Mouse (Mus musculus) lung, embryonic 16.5 days (tissue): Measurements from ENCODE around the gene Rpl24. TPM values are rescaled to one million over a fixed set of nuclear protein-coding genes. Genes with fewer than 3 reads are reported as not detected.
A peak's percentile ranks its signal among the peaks of the same experiment; 100 is the strongest.
"Not testable (repeated sequence)": the region's sequence is repeated elsewhere in the genome, so short reads cannot be mapped to it uniquely, and the experiment has no call there.

Experiments used
- ATAC-seq: fragments of 200-750 bp; cut with Nextera tagmentation; 2 replicates; pipeline ENCODE4 v1.8.0; 2017; ENCODE audit warnings: low read depth, mild to moderate bottlenecking, moderate library complexity
- H3K27ac ChIP-seq: fragments of 300-500 bp; sonication (generic); 2 replicates; pipeline ENCODE4 v1.5.1; 2014; ENCODE audit warnings: mild to moderate bottlenecking, control low read depth, low read length
- H3K27me3 ChIP-seq: fragments of 300-500 bp; sonication (generic); 2 replicates; pipeline ENCODE4 v1.6.1; 2014; ENCODE audit warnings: low read depth, low read length, mixed read lengths; ENCODE audit not compliant: control insufficient read depth, insufficient read depth
- H3K36me3 ChIP-seq: fragments of 300-500 bp; sonication (generic); 2 replicates; pipeline ENCODE4 v1.6.1; 2014; ENCODE audit warnings: low read length; ENCODE audit not compliant: control insufficient read depth, insufficient read depth
- H3K4me1 ChIP-seq: fragments of 300-500 bp; sonication (generic); replicated peaks from 2 replicates; pipeline ENCODE4 v1.6.1; 2014; ENCODE audit warnings: low read length, mixed read lengths; ENCODE audit not compliant: control insufficient read depth, insufficient read depth
- H3K4me2 ChIP-seq: fragments of 300-500 bp; sonication (generic); 2 replicates; pipeline ENCODE4 v1.6.1; 2014; ENCODE audit warnings: low read depth, low read length, control low read depth
- H3K4me3 ChIP-seq: fragments of 300-500 bp; sonication (generic); 2 replicates; pipeline ENCODE4 v1.5.1; 2014; ENCODE audit warnings: mild to moderate bottlenecking, low read length, control low read depth
- H3K9ac ChIP-seq: fragments of 300-500 bp; sonication (generic); 2 replicates; pipeline ENCODE4 v1.6.1; 2014; ENCODE audit warnings: low read length, control low read depth
- H3K9me3 ChIP-seq: fragments of 300-500 bp; sonication (generic); 2 replicates; pipeline ENCODE4 v1.6.1; 2016; ENCODE audit warnings: low read length; ENCODE audit not compliant: control insufficient read depth
- WGBS: fragments of 180-500 bp; shearing (Covaris S2); extraction: QIAGEN DNeasy Blood & Tissue Kit; methylation state at CpG from one replicate; pipeline ENCODE4 v1.1.7; 2014; 5-methylcytosine and 5-hydroxymethylcytosine counted together
- polyA plus RNA-seq: library from polyadenylated mRNA; unstranded; fragments of >200 nt; fragmentation: Nextera tagmentation; extraction: Ambion mirVana; gene quantifications from 2 replicates; pipeline ENCODE4 v1.2.1, GENCODE M21; 2015

Gene Rpl24
- polyA plus RNA-seq, 1 experiment from 2014 or later, result 760 TPM

DNA sequence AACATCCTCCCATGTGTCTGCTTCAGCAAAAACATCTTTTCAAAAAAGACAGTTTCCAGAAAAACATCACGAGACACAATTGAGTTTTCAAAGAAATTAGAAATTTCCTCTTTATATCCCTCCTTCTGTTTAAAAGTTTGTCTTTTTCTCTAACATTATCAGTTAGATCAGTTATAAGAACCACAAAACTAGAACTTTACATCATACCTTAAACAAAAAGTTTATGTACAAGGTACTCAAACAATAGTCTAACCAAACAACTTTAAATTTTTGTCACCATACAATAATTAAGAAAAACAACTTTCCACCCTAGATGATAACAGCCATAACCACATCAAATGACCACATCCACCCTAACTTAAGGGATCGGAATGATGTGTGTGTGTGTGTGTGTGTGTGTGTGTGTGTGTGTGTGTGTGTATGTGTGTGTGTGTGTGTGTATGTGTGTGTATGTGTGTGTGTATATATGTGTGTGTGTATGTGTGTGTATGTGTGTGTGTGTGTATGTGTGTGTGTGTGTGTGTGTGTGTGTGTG lies 18.1 kb upstream of the Rpl24 start:
- not testable (repeated sequence) for H3K27ac ChIP-seq, H3K27me3 ChIP-seq, H3K4me2 ChIP-seq, ATAC-seq, H3K9ac ChIP-seq, H3K36me3 ChIP-seq, H3K9me3 ChIP-seq, H3K4me1 ChIP-seq, H3K4me3 ChIP-seq
- WGBS, result 79% methylated on average over 2 of the region's 2 CpGs

DNA sequence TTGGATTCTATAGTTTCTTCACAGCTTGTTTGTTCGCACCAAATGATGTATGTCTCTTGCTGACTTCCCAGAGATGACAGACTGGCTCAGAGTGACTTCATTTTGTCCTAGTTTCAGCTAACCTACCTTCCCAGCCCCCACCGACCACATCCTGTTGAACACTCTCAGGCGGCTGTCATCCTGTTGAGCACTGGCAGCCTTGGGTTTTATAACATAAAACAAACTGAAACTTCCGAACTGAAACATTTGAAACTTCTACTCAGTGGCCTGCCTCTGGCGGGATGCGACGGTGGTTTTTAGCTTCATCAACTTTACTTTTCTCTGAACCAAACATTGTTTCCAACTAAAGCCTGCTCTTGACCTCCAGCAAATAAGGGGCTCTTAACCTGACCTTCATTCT lies 17.1 kb upstream of the Rpl24 start:
- no peak overlapping the region for H3K27ac ChIP-seq
- H3K9me3 ChIP-seq, result no peaks in the 10 kb centered on the region
- H3K4me3 ChIP-seq, result no peak overlapping the region
- 27% methylated on average over 7 of the region's 7 CpGs for WGBS
- no peaks in the 10 kb centered on the region for H3K36me3 ChIP-seq
- no peak overlapping the region for H3K9ac ChIP-seq
- no peaks in the 10 kb centered on the region for H3K27me3 ChIP-seq
- 0 out of 2 replicates have a peak, but pooled peaks have one; percentile 47 for ATAC-seq
- H3K4me1 ChIP-seq, result no peaks in the 10 kb centered on the region
- no peak overlapping the region for H3K4me2 ChIP-seq

- H3K9me3 ChIP-seq, result no peaks in the 10 kb centered on the region
- H3K4me1 ChIP-seq, result no peaks in the 10 kb centered on the region
- no peak overlapping the region for H3K4me2 ChIP-seq
- H3K4me3 ChIP-seq, result no peak overlapping the region
- no peaks in the 10 kb centered on the region for H3K27me3 ChIP-seq
- H3K9ac ChIP-seq, result no peak overlapping the region
- WGBS, result 58% methylated on average over 3 of the region's 3 CpGs
- no peak for ATAC-seq
- no peak overlapping the region for H3K27ac ChIP-seq
- H3K36me3 ChIP-seq, result no peaks in the 10 kb centered on the region
Observed at GRCm38 (mm10) chr16:55950462-55950861, 15.6 kb upstream of the Rpl24 start.

- ATAC-seq, result peak; percentile 78
- 40% methylated on average over 19 of the region's 19 CpGs for WGBS
- Histone ChIP-seq H3K4me1 (no peaks in the 10 kb centered on the region), H3K36me3 (no peaks in the 10 kb centered on the region), H3K4me3 (peak overlapping the region; percentile 15), H3K4me2 (peak overlapping the region; percentile 32), H3K9me3 (no peaks in the 10 kb centered on the region), H3K27ac (no peak overlapping the region), H3K27me3 (no peaks in the 10 kb centered on the region), H3K9ac (no peak overlapping the region)
Observed at GRCm38 (mm10) chr16:55950946-55951678, 15.0 kb upstream of the Rpl24 start.

GRCm38 (mm10) chr16:55951679-55952327 lies 14.3 kb upstream of the Rpl24 start:
- no peak overlapping the region for H3K4me2 ChIP-seq
- no peaks in the 10 kb centered on the region for H3K9me3 ChIP-seq
- H3K4me1 ChIP-seq, result no peaks in the 10 kb centered on the region
- H3K27me3 ChIP-seq, result no peaks in the 10 kb centered on the region
- H3K36me3 ChIP-seq, result no peaks in the 10 kb centered on the region
- no peak overlapping the region for H3K9ac ChIP-seq
- no peak overlapping the region for H3K4me3 ChIP-seq
- 64% methylated on average over 7 of the region's 7 CpGs for WGBS
- ATAC-seq, result no peak
- H3K27ac ChIP-seq, result no peak overlapping the region

DNA sequence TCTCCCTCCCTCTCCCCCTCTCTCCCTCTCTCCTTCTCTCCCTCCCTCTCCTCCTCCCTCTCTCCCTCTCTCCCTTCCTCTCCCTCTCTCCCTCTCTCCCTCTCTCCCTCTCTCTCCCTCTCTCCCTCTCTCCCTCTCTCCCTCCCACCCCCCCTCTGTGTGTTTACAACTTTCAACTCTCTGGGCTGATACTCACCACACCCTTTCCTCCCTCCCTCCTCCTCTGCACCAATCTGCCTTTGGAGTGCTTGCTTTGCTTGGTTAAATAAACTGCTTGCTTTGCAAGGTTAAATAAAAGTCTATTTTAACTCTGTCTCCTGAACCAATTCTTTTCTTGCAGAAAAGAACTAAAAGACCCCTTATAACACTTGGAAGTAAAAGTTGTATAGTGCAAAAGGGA lies 13.3 kb upstream of the Rpl24 start:
- H3K27me3 ChIP-seq, result no peaks in the 10 kb centered on the region
- ATAC-seq, result no peak

DNA sequence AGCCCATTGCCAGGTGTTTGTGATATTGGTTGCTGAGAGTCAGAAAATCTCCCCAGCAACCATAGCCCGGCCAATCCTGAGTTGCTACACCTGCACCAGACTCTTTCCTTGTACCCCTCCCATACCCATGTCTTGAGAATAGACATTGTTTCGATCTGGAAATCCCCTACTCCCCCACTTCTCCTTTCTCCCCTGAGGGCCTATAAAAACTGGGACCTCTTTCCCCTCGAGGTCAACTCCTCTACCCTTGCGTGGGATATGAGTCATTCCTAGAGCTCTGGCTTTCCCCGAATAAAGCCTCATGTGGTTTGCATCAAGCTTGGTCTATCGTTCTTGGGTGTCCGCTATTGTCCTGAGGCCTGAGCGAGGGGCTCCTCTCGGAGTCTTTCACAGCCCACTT lies 11.9 kb upstream of the Rpl24 start:
- not testable (repeated sequence) for H3K4me3 ChIP-seq, H3K36me3 ChIP-seq, ATAC-seq, H3K27ac ChIP-seq, H3K4me1 ChIP-seq, H3K4me2 ChIP-seq, H3K27me3 ChIP-seq, H3K9ac ChIP-seq, H3K9me3 ChIP-seq
- WGBS, result 94% methylated on average over 9 of the region's 9 CpGs

More for the DNA sequence above, 13.3 kb upstream of the Rpl24 start:
- H3K36me3 ChIP-seq, result no peaks in the 10 kb centered on the region
- H3K9me3 ChIP-seq, result no peaks in the 10 kb centered on the region
- no peak overlapping the region for H3K9ac ChIP-seq
- no peaks in the 10 kb centered on the region for H3K4me1 ChIP-seq
- no peak overlapping the region for H3K4me2 ChIP-seq
- no peak overlapping the region for H3K27ac ChIP-seq
- H3K4me3 ChIP-seq, result no peak overlapping the region

GRCm38 (mm10) chr16:55963068-55963467 lies 3.0 kb upstream of the Rpl24 start:
- not testable (repeated sequence) for H3K36me3 ChIP-seq, H3K9me3 ChIP-seq, H3K4me2 ChIP-seq, ATAC-seq, H3K27me3 ChIP-seq, H3K4me3 ChIP-seq, H3K27ac ChIP-seq, H3K9ac ChIP-seq, H3K4me1 ChIP-seq
- 83% methylated on average over 6 of the region's 11 CpGs for WGBS

- Histone ChIP-seq H3K9ac (no peak overlapping the region), H3K9me3 (no peaks in the 10 kb centered on the region), H3K4me1 (peaks cover 8% of the 10 kb centered on the region), H3K27me3 (no peaks in the 10 kb centered on the region), H3K36me3 (peaks cover 6% of the 10 kb centered on the region), H3K4me2 (no peak overlapping the region), H3K27ac (no peak overlapping the region), H3K4me3 (no peak overlapping the region)
- 58% methylated on average over 4 of the region's 4 CpGs for WGBS
- no peak for ATAC-seq
Observed at GRCm38 (mm10) chr16:55964126-55964949, 1.7 kb upstream of the Rpl24 start.
